Mouse (Mus musculus) ES-E14 (cell line): ENCODE results near the gene Tm9sf1. TPM values are rescaled to one million over a fixed set of nuclear protein-coding genes. Genes with fewer than 3 reads are reported as not detected.

Source experiments
- DNase-seq: peaks from one replicate; pipeline ENCODE4 v3.0.0-alpha.2; 2013; ENCODE audit warnings: low read depth, low spot score
- H3K27ac ChIP-seq: 2 replicates; pipeline ENCODE4 v1.5.1; 2012; ENCODE audit warnings: low read depth, mild to moderate bottlenecking, low read length, moderate library complexity, mixed read lengths; ENCODE audit not compliant: poor library complexity, insufficient read depth, severe bottlenecking
- H3K36me3 ChIP-seq: 2 replicates; pipeline ENCODE4 v1.6.1; 2012; ENCODE audit warnings: mild to moderate bottlenecking, low read length, moderate library complexity, mixed read lengths; ENCODE audit not compliant: control insufficient read depth, poor library complexity, insufficient read depth, severe bottlenecking
- H3K4me1 ChIP-seq, 2 experiments: fragments of 150-350 bp in 1 of 2; sonication (generic) in 1 of 2; 2 replicates each; pipeline ENCODE4 v1.6.1; 2012; ENCODE audit warnings: low read length in 2 of 2, mild to moderate bottlenecking in 1 of 2, mixed read lengths in 1 of 2; ENCODE audit not compliant: control insufficient read depth in 2 of 2, insufficient read depth in 2 of 2, poor library complexity in 1 of 2
- H3K4me3 ChIP-seq, 2 experiments: fragments of 150-350 bp in 1 of 2; sonication (generic) in 1 of 2; 2 replicates each; pipeline ENCODE4 v1.5.1; 2012; ENCODE audit warnings: low read length in 2 of 2, low read depth in 1 of 2, mild to moderate bottlenecking in 1 of 2, mixed read lengths in 1 of 2; ENCODE audit not compliant: insufficient read depth in 1 of 2, poor library complexity in 1 of 2, severe bottlenecking in 1 of 2
- H3K9ac ChIP-seq: 2 replicates; pipeline ENCODE4 v1.6.1; 2012; ENCODE audit warnings: low read depth, mild to moderate bottlenecking, low read length, mixed read lengths; ENCODE audit not compliant: poor library complexity, insufficient read depth, severe bottlenecking
- H3K9me3 ChIP-seq: fragments of 150-350 bp; sonication (generic); 2 replicates; pipeline ENCODE4 v1.6.1; 2012; ENCODE audit warnings: low read depth, mild to moderate bottlenecking, low read length; ENCODE audit not compliant: control insufficient read depth, insufficient read depth
- CHD2 ChIP-seq: IDR thresholded peaks from 2 replicates; pipeline ENCODE4 v1.6.1; 2014; ENCODE audit warnings: mild to moderate bottlenecking, low read depth, low read length, inconsistent platforms
- HCFC1 ChIP-seq: IDR thresholded peaks from 2 replicates; pipeline ENCODE4 v1.6.1; 2012; ENCODE audit warnings: low read length, inconsistent platforms, borderline replicate concordance; ENCODE audit not compliant: insufficient read depth
- MAFK ChIP-seq: IDR thresholded peaks from 2 replicates; pipeline ENCODE4 v1.6.1; 2014; ENCODE audit warnings: mild to moderate bottlenecking, low read depth, low read length, inconsistent platforms; ENCODE audit not compliant: insufficient read depth
- ZC3H11A ChIP-seq: IDR thresholded peaks from 2 replicates; pipeline ENCODE4 v1.6.1; 2012; ENCODE audit warnings: low read depth, mild to moderate bottlenecking, inconsistent platforms, low read length, borderline replicate concordance
- ZNF384 ChIP-seq: IDR thresholded peaks from 2 replicates; pipeline ENCODE4 v1.6.1; 2012; ENCODE audit warnings: low read depth, low read length, inconsistent platforms
- in situ Hi-C, 2 experiments: fragments of 600-800 bp; cut with MboI; formaldehyde crosslinking; loops; one replicate each; pipeline ENCODE4 v1.15.1; 2025; ENCODE audit warnings: low sequenced_read_pairs in 2 of 2, inconsistent platforms in 1 of 2; ENCODE audit not compliant: unreplicated experiment in 2 of 2
- total RNA-seq: library from RNA; depleted of rRNA; stranded (reverse); fragments of 300-350 nt; gene quantifications from 2 replicates; pipeline ENCODE4 v1.2.3, GENCODE M21; 2012

Tm9sf1 gene
- total RNA-seq, 1 experiment, result 41.1 TPM

GRCm38 (mm10) chr14:55598521-55599390, 44.9 kb downstream of the Tm9sf1 start:
- H3K36me3 ChIP-seq, result peaks cover 52% of the 10 kb centered on the region
- no peak for TF ChIP-seq ZC3H11A
- no peak for TF ChIP-seq ZNF384
- H3K4me1 ChIP-seq, result peaks cover 0 to 10% of the 10 kb centered on the region in 2 experiments; a peak in 2 of 4 replicates
- H3K4me3 ChIP-seq, result no peak overlapping the region
- H3K9me3 ChIP-seq, result no peaks in the 10 kb centered on the region
- H3K27ac ChIP-seq, result no peak overlapping the region
- in situ Hi-C loops, result no loop called here
- H3K9ac ChIP-seq, result no peak overlapping the region
- no peak for DNase-seq

GRCm38 (mm10) chr14:55596036-55596690, 47.4 kb downstream of the Tm9sf1 start:
- TF ChIP-seq HCFC1 (no peak), ZC3H11A (no peak), MAFK (no peak), CHD2 (no peak), ZNF384 (no peak)
- Histone ChIP-seq H3K4me3 (no peak overlapping the region), H3K36me3 (peaks cover 37% of the 10 kb centered on the region), H3K9ac (no peak overlapping the region), H3K4me1 (peaks cover 0 to 3% of the 10 kb centered on the region in 2 experiments; a peak in 2 of 4 replicates), H3K9me3 (no peaks in the 10 kb centered on the region), H3K27ac (no peak overlapping the region)
- in situ Hi-C loops, result no loop called here
- no peak for DNase-seq

- no peaks in the 10 kb centered on the region for H3K9me3 ChIP-seq
- no peak for TF ChIP-seq HCFC1
- H3K9ac ChIP-seq, result peak overlapping the region; percentile 85
- in situ Hi-C loops, result loop anchor here in 1 of 2 experiments (5.0 kb wide), 1 partner anchor 50 kb away; the partner anchor contains the start of gene Pck2
- H3K27ac ChIP-seq, result no peak overlapping the region
- peaks cover 23% of the 10 kb centered on the region for H3K36me3 ChIP-seq
- peak overlapping the region; percentile 81 to 86 for H3K4me3 ChIP-seq
- H3K4me1 ChIP-seq, result peaks cover 0 to 3% of the 10 kb centered on the region in 2 experiments; a peak in 1 of 4 replicates
- DNase-seq, result no peak
Observed at GRCm38 (mm10) chr14:55592226-55592625, 51.4 kb downstream of the Tm9sf1 start.

GRCm38 (mm10) chr14:55591331-55591891, 52.2 kb downstream of the Tm9sf1 start, which contains the start of gene Rnf31:
TSS of gene Rnf31 (plus strand) at chr14:55591708.
- peak within 1 kb of the TSS; percentile 75 for H3K27ac ChIP-seq
- in situ Hi-C loops, result loop anchor here in 1 of 2 experiments (5.0 kb wide), 1 partner anchor 49 kb away; the partner anchor contains the start of gene Pck2
- H3K9me3 ChIP-seq, result no peaks in the 10 kb centered on the region
- TF ChIP-seq ZC3H11A (no peak), HCFC1 (no peak), MAFK (no peak), ZNF384 (no peak), CHD2 (no peak)
- peak within 1 kb of the TSS; percentile 85 for H3K9ac ChIP-seq
- peaks cover 0 to 3% of the 10 kb centered on the region in 2 experiments; a peak in 1 of 4 replicates for H3K4me1 ChIP-seq
- peaks cover 16% of the 10 kb centered on the region; the same call in 1 of the 2 replicates for H3K36me3 ChIP-seq
- DNase-seq, result peak; percentile 95
- peak within 1 kb of the TSS; percentile 81 to 86 for H3K4me3 ChIP-seq
